Mouse (Mus musculus) CH12.LX (cell line): Measurements from ENCODE around the gene Otoa.

Experiments used
- BHLHE40 ChIP-seq: IDR thresholded peaks from 2 replicates; pipeline ENCODE4 v1.6.1; 2011; ENCODE audit warnings: mild to moderate bottlenecking, low read depth, low read length, improper control_type of control experiment
- CTCF ChIP-seq, 2 experiments: IDR thresholded peaks in 1 of 2; conservative IDR thresholded peaks in 1 of 2; 2 replicates each; pipeline ENCODE4 v1.5.1; 2011 to 2012; ENCODE audit warnings: low read depth in 2 of 2, low read length in 2 of 2, improper control_type of control experiment in 1 of 2, inconsistent platforms in 1 of 2, mild to moderate bottlenecking in 1 of 2, moderate library complexity in 1 of 2
- MAX ChIP-seq: IDR thresholded peaks from 2 replicates; pipeline ENCODE4 v1.6.1; 2011; ENCODE audit warnings: low read length, improper control_type of control experiment
- MEF2A ChIP-seq: IDR thresholded peaks from 2 replicates; pipeline ENCODE4 v1.6.1; 2014; ENCODE audit warnings: low read depth, mild to moderate bottlenecking, inconsistent platforms, low read length, improper control_type of control experiment, borderline replicate concordance
- MYC ChIP-seq: IDR thresholded peaks from 2 replicates; pipeline ENCODE4 v1.6.1; 2011; ENCODE audit warnings: low read depth, mild to moderate bottlenecking, improper control_type of control experiment, low read length
- NELFE ChIP-seq: IDR thresholded peaks from 2 replicates; pipeline ENCODE4 v1.6.1; 2011; ENCODE audit warnings: low read depth, low read length, improper control_type of control experiment
- NRF1 ChIP-seq: IDR thresholded peaks from 2 replicates; pipeline ENCODE4 v1.6.1; 2014; ENCODE audit warnings: low read depth, mild to moderate bottlenecking, inconsistent platforms, low read length, improper control_type of control experiment, moderate library complexity
- POLR2A ChIP-seq: IDR thresholded peaks from 2 replicates; pipeline ENCODE4 v1.6.1; 2011; ENCODE audit warnings: low read depth, mild to moderate bottlenecking, improper control_type of control experiment, low read length
- RAD21 ChIP-seq: IDR thresholded peaks from 2 replicates; pipeline ENCODE4 v1.6.1; 2011; ENCODE audit warnings: low read depth, mild to moderate bottlenecking, low read length, improper control_type of control experiment, moderate library complexity
- USF1 ChIP-seq: IDR thresholded peaks from 2 replicates; pipeline ENCODE4 v1.6.1; 2014; ENCODE audit warnings: low read depth, mild to moderate bottlenecking, inconsistent platforms, low read length, improper control_type of control experiment

DNA sequence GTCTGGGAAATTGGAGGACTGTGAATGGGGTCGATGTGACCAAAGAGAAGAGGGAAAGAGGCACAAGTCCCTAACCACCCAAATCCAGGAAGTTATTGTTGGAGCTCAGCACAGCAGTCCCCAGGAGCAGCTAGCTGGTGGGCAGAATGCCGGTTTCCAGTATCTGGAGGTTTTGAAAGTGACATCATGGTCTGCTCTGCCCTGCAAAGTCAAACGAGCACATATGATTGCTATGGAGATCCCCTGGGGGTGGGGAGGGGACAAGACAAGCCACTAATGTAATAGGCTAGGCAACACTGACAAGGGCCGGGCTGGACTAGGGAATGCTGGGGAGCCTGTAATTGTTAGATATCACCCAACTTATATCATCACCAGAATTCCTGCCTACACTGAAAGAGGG, 4.0 kb downstream of the Otoa start:
- no peak for TF ChIP-seq BHLHE40
- no peak for TF ChIP-seq NELFE
- TF ChIP-seq RAD21: no peak
- TF ChIP-seq USF1: no peak
- TF ChIP-seq CTCF (conservative IDR thresholded peaks at IDR 0.05 in 1 of 2, IDR thresholded peaks at IDR 0.05 in 1 of 2; ENCODE audit: low read depth in 2 of 2, low read length in 2 of 2): no peak
- no peak for TF ChIP-seq POLR2A
- no peak for TF ChIP-seq NRF1
- TF ChIP-seq MAX: no peak
- TF ChIP-seq MEF2A: no peak
- TF ChIP-seq MYC: no peak
